21 mouse cellular contexts compared by ENCODE assay signal in genomic region chr1:185216762-185217161, GRCm38 (mm10). TPM values are rescaled to one million over a fixed set of nuclear protein-coding genes. Genes with fewer than 3 reads are reported as not detected.
DNase-seq lines count a peak whose midpoint lies in the region; ATAC-seq and TF ChIP-seq lines count a peak whose summit lies in the region.
"Had no signal": no experiment of that assay in that cellular context is flagged by ENCODE, and none has a peak within 500 bp of the region (broad histone marks: within the 10 kb centered on the region; RNA-seq: fewer than 3 reads in every experiment).

No protein-coding gene starts in this region.

- no peak for TF ChIP-seq POLR2A in myocyte (IDR thresholded peaks at IDR 0.05; ENCODE audit: insufficient read length, low read depth)

- H3ac ChIP-seq in myocyte (ENCODE audit: control insufficient read depth, insufficient read length): no peak overlapping the region

- peaks cover 3% of the 10 kb centered on the region for H3K36me3 ChIP-seq in kidney, embryonic 16.5 days (ENCODE audit: insufficient read depth, low read length)
- peaks cover 12% of the 10 kb centered on the region for H3K36me3 ChIP-seq in limb, embryonic 13.5 days
- H3K36me3 ChIP-seq in myocyte (ENCODE audit: control insufficient read depth, insufficient read depth): peaks cover 12% of the 10 kb centered on the region
- H3K36me3 ChIP-seq in hindbrain, embryonic 13.5 days: peaks cover 9% of the 10 kb centered on the region; the same call in 1 of the 2 replicates

- H3K27me3 ChIP-seq in kidney, embryonic 16.5 days (ENCODE audit: insufficient read depth, low read length): no peaks in the 10 kb centered on the region
- no peaks in the 10 kb centered on the region for H3K27me3 ChIP-seq in limb, embryonic 13.5 days
- no peaks in the 10 kb centered on the region for H3K27me3 ChIP-seq in myocyte (ENCODE audit: control insufficient read depth, insufficient read depth, insufficient read length)
- no peaks in the 10 kb centered on the region for H3K27me3 ChIP-seq in hindbrain, embryonic 13.5 days
- H3K27me3 ChIP-seq: embryonic facial prominence, embryonic 13.5 days; lung, embryonic 15.5 days; stomach, embryonic 15.5 days had no signal

- H3K79me2 ChIP-seq in myocyte (ENCODE audit: control insufficient read depth, insufficient read depth): peaks cover 42% of the 10 kb centered on the region

- H3K4me1 ChIP-seq in kidney, embryonic 16.5 days (ENCODE audit: insufficient read depth, low read length): peaks cover 21% of the 10 kb centered on the region
- peaks cover 30% of the 10 kb centered on the region for H3K4me1 ChIP-seq in limb, embryonic 13.5 days
- H3K4me1 ChIP-seq in hindbrain, embryonic 13.5 days (replicated peaks): peaks cover 8% of the 10 kb centered on the region
- H3K4me1 ChIP-seq: lung, embryonic 15.5 days had no signal

- no peak overlapping the region for H3K4me2 ChIP-seq in kidney, embryonic 16.5 days (replicated peaks; ENCODE audit: low read depth, low read length)
- 0 out of 2 replicates have a peak overlapping the region, but pooled peaks have one; percentile 21 for H3K4me2 ChIP-seq in limb, embryonic 13.5 days (replicated peaks)
- H3K4me2 ChIP-seq in myocyte (ENCODE audit: low read depth): peak overlapping the region; percentile 86
- no peak overlapping the region for H3K4me2 ChIP-seq in hindbrain, embryonic 13.5 days
- H3K4me2 ChIP-seq: embryonic facial prominence, embryonic 13.5 days; hindbrain, embryonic 14.5 days; lung, embryonic 15.5 days; stomach, embryonic 15.5 days had no signal

- no peak overlapping the region for H3K9ac ChIP-seq in kidney, embryonic 16.5 days (replicated peaks; ENCODE audit: low read length)
- H3K9ac ChIP-seq in limb, embryonic 13.5 days: no peak overlapping the region
- no peak overlapping the region for H3K9ac ChIP-seq in hindbrain, embryonic 13.5 days
- H3K9ac ChIP-seq: embryonic facial prominence, embryonic 13.5 days; forebrain, postnatal 0 days; hindbrain, embryonic 14.5 days; lung, embryonic 15.5 days; stomach, embryonic 15.5 days had no signal

- ATAC-seq in kidney, embryonic 16.5 days (ENCODE audit: low FRiP score, low TSS enrichment): peak; percentile 87; the same call in 1 of the 2 replicates
- no peak for ATAC-seq in limb, embryonic 13.5 days (ENCODE audit: low FRiP score, low read depth)
- no peak for ATAC-seq in hindbrain, embryonic 13.5 days (ENCODE audit: low FRiP score)
- ATAC-seq: CD4-positive, CD25-positive, alpha-beta regulatory T cell, adult 4 months; forebrain, postnatal 0 days had no signal

- 5% methylated on average over 2 of the region's 2 CpGs for WGBS in kidney, embryonic 16.5 days
- 20% methylated on average over 2 of the region's 2 CpGs for whole genome bisulfite sequencing in limb, embryonic 13.5 days
- 80% methylated on average over 2 of the region's 2 CpGs for WGBS in hindbrain, embryonic 13.5 days

- H3K27ac ChIP-seq in kidney, embryonic 16.5 days (ENCODE audit: low read length): peak overlapping the region; percentile 65; the same call in 1 of the 2 replicates
- H3K27ac ChIP-seq in limb, embryonic 13.5 days: no peak overlapping the region
- no peak overlapping the region for H3K27ac ChIP-seq in hindbrain, embryonic 13.5 days
- H3K27ac ChIP-seq: embryonic facial prominence, embryonic 13.5 days; hindbrain, embryonic 14.5 days; layer of hippocampus, adult 2 months; lung, embryonic 15.5 days; stomach, embryonic 15.5 days had no signal

- no peak overlapping the region for H3K4me3 ChIP-seq in kidney, embryonic 16.5 days (ENCODE audit: low read length)
- H3K4me3 ChIP-seq in limb, embryonic 13.5 days: no peak overlapping the region
- H3K4me3 ChIP-seq in myocyte: no peak overlapping the region
- H3K4me3 ChIP-seq in hindbrain, embryonic 13.5 days: no peak overlapping the region
- H3K4me3 ChIP-seq: embryonic facial prominence, embryonic 13.5 days; layer of hippocampus, adult 2 months; lung, embryonic 15.5 days; stomach, embryonic 15.5 days had no signal

- H3K9me3 ChIP-seq in kidney, embryonic 16.5 days (ENCODE audit: low read length): no peaks in the 10 kb centered on the region
- no peaks in the 10 kb centered on the region for H3K9me3 ChIP-seq in limb, embryonic 13.5 days
- H3K9me3 ChIP-seq in hindbrain, embryonic 13.5 days: no peaks in the 10 kb centered on the region
- H3K9me3 ChIP-seq: embryonic facial prominence, embryonic 13.5 days; G1E; lung, embryonic 15.5 days; stomach, embryonic 15.5 days had no signal

- peak; percentile 56 for DNase-seq in embryo, embryonic 10 days (ENCODE audit: low spot score)
- no peak for DNase-seq in embryo, embryonic 9.5 days (ENCODE audit: extremely low spot score)
- no peak for DNase-seq in kidney, postnatal 14 days
- no peak for DNase-seq in gastrocnemius, postnatal 25 days
- DNase-seq: cerebellum, postnatal 14 days; forebrain, postnatal 0 days; heart, adult 18-20 months; kidney, adult 11 months; midbrain, embryonic 14.5 days; right cerebral cortex, adult 18-20 months had no signal

TF ChIP-seq in myocyte, 11 proteins besides CTCF, POLR2A, EP300 and RAD21:
- TF ChIP-seq POLR2AphosphoS2 (IDR thresholded peaks at IDR 0.05; ENCODE audit: insufficient read length, low read depth) (no peak), MYOD1 (IDR thresholded peaks at IDR 0.05; ENCODE audit: control insufficient read depth in 1 of 3, insufficient read length in 2 of 3, low read depth in 2 of 3) (no peak), CEBPB (IDR thresholded peaks at IDR 0.05; ENCODE audit: insufficient read depth, poor library complexity, severe bottlenecking) (no peak), SRF (IDR thresholded peaks at IDR 0.05; ENCODE audit: control insufficient read depth, insufficient read length, low read depth) (no peak), TCF3 (IDR thresholded peaks at IDR 0.05; ENCODE audit: insufficient read length, low read depth) (no peak), TCF12 (IDR thresholded peaks at IDR 0.05; ENCODE audit: insufficient read depth, poor library complexity, severe bottlenecking) (no peak), REST (IDR thresholded peaks at IDR 0.05; ENCODE audit: insufficient read depth, insufficient read length) (no peak), USF1 (IDR thresholded peaks at IDR 0.05; ENCODE audit: low read depth) (no peak), MAX (IDR thresholded peaks at IDR 0.05; ENCODE audit: low read depth) (no peak), MYOG (IDR thresholded peaks at IDR 0.05; ENCODE audit: control insufficient read depth in 1 of 3, insufficient read depth in 1 of 3, insufficient read length in 2 of 3, low read depth in 2 of 3) (no peak), E2F4 (IDR thresholded peaks at IDR 0.05; ENCODE audit: insufficient read depth) (no peak)

RNA-seq across cellular contexts. Expression of gene Rab3gap2, which starts 12.8 kb away (rescaled TPM):
- 23.1 and 23.8 TPM in 2 replicates for polyA plus RNA-seq in kidney, embryonic 16.5 days (2015; fragmentation: Nextera tagmentation; extraction: Ambion mirVana)
- polyA plus RNA-seq in limb, embryonic 13.5 days (2015; fragmentation: Nextera tagmentation; extraction: Ambion mirVana): 22.4 and 25.7 TPM in 2 replicates
- 32.2 TPM for polyA plus RNA-seq in myocyte (2012; fragmentation: generic; extraction: Trizol)
- polyA plus RNA-seq in hindbrain, embryonic 13.5 days (2015; fragmentation: Nextera tagmentation; extraction: Ambion mirVana): 25.4 and 25.6 TPM in 2 replicates
- 10 to 100 TPM; 15.8 to 16.3 TPM for total RNA-seq in gastrocnemius, postnatal 25 days (2021)

Comparison
In these comparisons a context has a peak if more than half of its experiments do, and no peak if none do; other contexts are left out.
1. H3K4me2 ChIP-seq: peak in limb, embryonic 13.5 days (single experiment) and myocyte (single experiment); none in kidney, embryonic 16.5 days (single experiment) and hindbrain, embryonic 13.5 days (single experiment).